25 mouse cellular contexts compared by ENCODE assay signal in genomic region chr9:63163756-63164155, GRCm38 (mm10). TPM values are rescaled to one million over a fixed set of nuclear protein-coding genes. Genes with fewer than 3 reads are reported as not detected.
DNase-seq lines count a peak whose midpoint lies in the region; ATAC-seq and TF ChIP-seq lines count a peak whose summit lies in the region.
"Had no signal": no experiment of that assay in that cellular context is flagged by ENCODE, and none has a peak within 500 bp of the region (broad histone marks: within the 10 kb centered on the region; RNA-seq: fewer than 3 reads in every experiment).

No protein-coding gene starts in this region.

- H3K27ac ChIP-seq in lung, embryonic 15.5 days, result no peak overlapping the region
- H3K27ac ChIP-seq in intestine, embryonic 14.5 days (ENCODE audit: low read depth), result no peak overlapping the region
- no peak overlapping the region for H3K27ac ChIP-seq in stomach, postnatal 0 days (replicated peaks)
- H3K27ac ChIP-seq: embryonic facial prominence, embryonic 12.5 days; forebrain, embryonic 12.5 days; heart, embryonic 10.5 days; midbrain, embryonic 13.5 days had no signal

- ATAC-seq in lung, embryonic 15.5 days (ENCODE audit: borderline replicate concordance, extremely low read depth, low FRiP score, low TSS enrichment), result peak; percentile 28; the same call in 1 of the 2 replicates
- ATAC-seq in intestine, embryonic 14.5 days (replicated peaks; ENCODE audit: low FRiP score, low TSS enrichment, low read depth), result peak; percentile 55; the same call in 1 of the 2 replicates
- ATAC-seq in stomach, postnatal 0 days (ENCODE audit: low FRiP score, low TSS enrichment), result 0 out of 2 replicates have a peak, but pooled peaks have one; percentile 19
- ATAC-seq: lung, postnatal 0 days; midbrain, embryonic 13.5 days had no signal

- WGBS in lung, embryonic 15.5 days, result 73% methylated on average over 8 of the region's 8 CpGs
- WGBS in intestine, embryonic 14.5 days, result 69% methylated on average over 8 of the region's 8 CpGs
- WGBS in stomach, postnatal 0 days, result 76% methylated on average over 8 of the region's 8 CpGs

- DNase-seq in lung, postnatal 10 days, result no peak
- DNase-seq in ES-CJ7 (ENCODE audit: low read depth, low spot score), result peak; percentile 20
- DNase-seq in intestine, embryonic 14.5 days (ENCODE audit: low spot score), result no peak
- DNase-seq in stomach, postnatal 0 days (ENCODE audit: low spot score), result no peak
- DNase-seq in spleen, adult 12 weeks (ENCODE audit: low spot score), result no peak
- no peak for DNase-seq in cerebellum, adult 11-12 months
- DNase-seq: adrenal gland, adult 2 months; cerebellum, adult 11 months; cerebellum, postnatal 10 days; gastrocnemius, postnatal 10 days; kidney, postnatal 36 days; layer of hippocampus, postnatal 36 days; right cerebral cortex, postnatal 25 days; thymus, adult 18-20 months had no signal

- H3K4me1 ChIP-seq in lung, embryonic 15.5 days, result no peaks in the 10 kb centered on the region
- H3K4me1 ChIP-seq in intestine, embryonic 14.5 days (replicated peaks; ENCODE audit: control insufficient read depth, insufficient read depth, low read length), result no peaks in the 10 kb centered on the region
- no peaks in the 10 kb centered on the region for H3K4me1 ChIP-seq in stomach, postnatal 0 days (replicated peaks; ENCODE audit: control insufficient read depth, insufficient read depth)

- H3K9ac ChIP-seq in lung, embryonic 15.5 days, result no peak overlapping the region
- H3K9ac ChIP-seq in intestine, embryonic 14.5 days (ENCODE audit: low read length), result no peak overlapping the region
- no peak overlapping the region for H3K9ac ChIP-seq in stomach, postnatal 0 days (ENCODE audit: low read length)
- H3K9ac ChIP-seq: embryonic facial prominence, embryonic 12.5 days; forebrain, embryonic 12.5 days; midbrain, embryonic 13.5 days had no signal

- H3K4me3 ChIP-seq in lung, embryonic 15.5 days, result no peak overlapping the region
- no peak overlapping the region for H3K4me3 ChIP-seq in intestine, embryonic 14.5 days (ENCODE audit: low read depth, low read length)
- no peak overlapping the region for H3K4me3 ChIP-seq in stomach, postnatal 0 days (ENCODE audit: low read depth, low read length)
- H3K4me3 ChIP-seq: embryonic facial prominence, embryonic 12.5 days; forebrain, embryonic 12.5 days; heart, embryonic 10.5 days; midbrain, embryonic 13.5 days had no signal

- TF ChIP-seq EP300 in stomach, postnatal 0 days (optimal IDR thresholded peaks at IDR 0.05), result no peak

- H3K36me3 ChIP-seq in lung, embryonic 15.5 days, result no peaks in the 10 kb centered on the region; the same call in 1 of the 2 replicates
- H3K36me3 ChIP-seq in intestine, embryonic 14.5 days (ENCODE audit: control insufficient read depth, insufficient read depth, low read length), result 0 out of 2 replicates have a peak, but pooled peaks cover 2% of the 10 kb centered on the region
- H3K36me3 ChIP-seq in stomach, postnatal 0 days (ENCODE audit: control insufficient read depth, insufficient read depth, low read length), result peaks cover 4% of the 10 kb centered on the region; the same call in 1 of the 2 replicates

- H3K27me3 ChIP-seq in lung, embryonic 15.5 days, result peaks cover 8% of the 10 kb centered on the region; the same call in 1 of the 2 replicates
- no peaks in the 10 kb centered on the region for H3K27me3 ChIP-seq in intestine, embryonic 14.5 days (replicated peaks; ENCODE audit: control insufficient read depth, insufficient read depth, low read length)
- H3K27me3 ChIP-seq in stomach, postnatal 0 days (ENCODE audit: control insufficient read depth, insufficient read depth, low read length), result no peaks in the 10 kb centered on the region
- H3K27me3 ChIP-seq: embryonic facial prominence, embryonic 12.5 days had no signal

- H3K9me3 ChIP-seq in lung, embryonic 15.5 days, result no peaks in the 10 kb centered on the region
- H3K9me3 ChIP-seq in intestine, embryonic 14.5 days (ENCODE audit: control insufficient read depth, low read length), result no peaks in the 10 kb centered on the region
- no peaks in the 10 kb centered on the region for H3K9me3 ChIP-seq in stomach, postnatal 0 days (ENCODE audit: control insufficient read depth, low read length)
- H3K9me3 ChIP-seq: embryonic facial prominence, embryonic 12.5 days; forebrain, embryonic 12.5 days; heart, embryonic 10.5 days; midbrain, embryonic 13.5 days had no signal

- no peak overlapping the region for H3K4me2 ChIP-seq in lung, embryonic 15.5 days
- no peak overlapping the region for H3K4me2 ChIP-seq in intestine, embryonic 14.5 days (ENCODE audit: low read length)
- H3K4me2 ChIP-seq in stomach, postnatal 0 days (replicated peaks; ENCODE audit: low read depth), result no peak overlapping the region
- H3K4me2 ChIP-seq: embryonic facial prominence, embryonic 12.5 days; forebrain, embryonic 12.5 days; midbrain, embryonic 13.5 days had no signal

- peak; percentile 19; the same call in 1 of the 2 replicates for TF ChIP-seq CTCF in stomach, postnatal 0 days (IDR thresholded peaks at IDR 0.05; ENCODE audit: low read depth)

RNA-seq across cellular contexts. Expression of gene Skor1, which starts 15.0 kb away (rescaled TPM):
- not detected in 2 replicates for polyA plus RNA-seq in lung, embryonic 15.5 days (2015; fragmentation: Nextera tagmentation; extraction: Ambion mirVana)
- not detected in 2 replicates for polyA plus RNA-seq in intestine, embryonic 14.5 days (2014; fragmentation: Nextera tagmentation; extraction: Ambion mirVana)
- polyA plus RNA-seq in stomach, postnatal 0 days (2015; fragmentation: Nextera tagmentation; extraction: Ambion mirVana), result not detected in 2 replicates
- polyA plus RNA-seq: C2C12; heart, embryonic 16.5 days; kidney, embryonic 14.5 days; liver, adult 2 months; liver, embryonic 16.5 days had no signal
